Mouse (Mus musculus) testis, postnatal 14 days (tissue): ENCODE results near the gene Hoxa3.
A peak's percentile ranks its signal among the peaks of the same experiment; 100 is the strongest.

Experiments
- DNase-seq: peaks from one replicate; pipeline ENCODE4 v3.0.0; 2021; ENCODE audit warnings: low spot score

Gene Hoxa3

GRCm38 (mm10) chr6:52219234-52219942 is 6.3 kb upstream of the Hoxa3 start:
- DNase-seq = no peak

- DNase-seq = no peak
These were observed 5.6 kb upstream of the Hoxa3 start for GRCm38 (mm10) chr6:52218643-52219215.

GRCm38 (mm10) chr6:52217895-52218642 is 4.9 kb upstream of the Hoxa3 start:
- no peak for DNase-seq

- DNase-seq = peak; percentile 79
These were observed 4.3 kb upstream of the Hoxa3 start for GRCm38 (mm10) chr6:52217459-52217768.

- no peak for DNase-seq
These were observed 3.7 kb upstream of the Hoxa3 start for GRCm38 (mm10) chr6:52216691-52217458.

- DNase-seq = no peak
These were observed 2.8 kb upstream of the Hoxa3 start for GRCm38 (mm10) chr6:52215771-52216535.

GRCm38 (mm10) chr6:52215070-52215469 is 1.9 kb upstream of the Hoxa3 start:
- DNase-seq = no peak

- no peak for DNase-seq
These were observed 1.1 kb upstream of the Hoxa3 start for GRCm38 (mm10) chr6:52214271-52214670.

GRCm38 (mm10) chr6:52212556-52213118 is 499 bp downstream of the Hoxa3 start:
- no peak for DNase-seq

- DNase-seq = no peak
These were observed 1.2 kb downstream of the Hoxa3 start for GRCm38 (mm10) chr6:52211961-52212360.

- peak; percentile 55 for DNase-seq
These were observed 1.8 kb downstream of the Hoxa3 start for GRCm38 (mm10) chr6:52211170-52211935.

GRCm38 (mm10) chr6:52209685-52210046 is 3.5 kb downstream of the Hoxa3 start:
- no peak for DNase-seq

GRCm38 (mm10) chr6:52208868-52209684 is 4.1 kb downstream of the Hoxa3 start:
- peak; percentile 6 for DNase-seq

- no peak for DNase-seq
These were observed 4.9 kb downstream of the Hoxa3 start, which contains the start of gene Hoxa6 for GRCm38 (mm10) chr6:52208072-52208867. Hoxa6 (minus strand) TSS chr6:52208722.

GRCm38 (mm10) chr6:52207684-52207976 is 5.5 kb downstream of the Hoxa3 start:
- no peak for DNase-seq

GRCm38 (mm10) chr6:52206882-52207683 is 6.1 kb downstream of the Hoxa3 start:
- DNase-seq = no peak

GRCm38 (mm10) chr6:52205638-52206621 is 7.2 kb downstream of the Hoxa3 start:
- DNase-seq = no peak
